Mouse (Mus musculus): ENCODE results near the gene D5Ertd577e. TPM values are rescaled to one million over a fixed set of nuclear protein-coding genes. Genes with fewer than 3 reads are reported as not detected.
"Not testable (repeated sequence)": the region's sequence is repeated elsewhere in the genome, so short reads cannot be mapped to it uniquely, and the experiment has no call there.

D5Ertd577e gene
- not detected in 2 replicates for polyA plus RNA-seq (2015; fragmentation: Nextera tagmentation; extraction: Ambion mirVana)

GRCm38 (mm10) chr5:95456506-95456905 is at the start of gene D5Ertd577e:
Gene D5Ertd577e, plus strand, starts transcription at chr5:95456806.
- H3K4me1 ChIP-seq (ENCODE audit: control insufficient read depth, insufficient read depth, low read length); H3K27ac ChIP-seq (ENCODE audit: low read length); H3K4me2 ChIP-seq (ENCODE audit: low read depth, low read length); H3K9me3 ChIP-seq (ENCODE audit: control insufficient read depth, low read length); H3K9ac ChIP-seq (ENCODE audit: low read depth, low read length); H3K27me3 ChIP-seq (replicated peaks; ENCODE audit: control insufficient read depth, insufficient read depth, low read length); H3K36me3 ChIP-seq (ENCODE audit: control insufficient read depth, insufficient read depth, low read length); ATAC-seq; H3K4me3 ChIP-seq (ENCODE audit: low read length): not testable (repeated sequence)
- 32% methylated on average over 1 of the region's 1 CpGs for WGBS

- not testable (repeated sequence) for H3K4me2 ChIP-seq (ENCODE audit: low read depth, low read length); H3K4me1 ChIP-seq (ENCODE audit: control insufficient read depth, insufficient read depth, low read length); ATAC-seq; H3K36me3 ChIP-seq (ENCODE audit: control insufficient read depth, insufficient read depth, low read length); H3K27me3 ChIP-seq (replicated peaks; ENCODE audit: control insufficient read depth, insufficient read depth, low read length); H3K9me3 ChIP-seq (ENCODE audit: control insufficient read depth, low read length); H3K4me3 ChIP-seq (ENCODE audit: low read length); H3K27ac ChIP-seq (ENCODE audit: low read length); H3K9ac ChIP-seq (ENCODE audit: low read depth, low read length)
Measured at GRCm38 (mm10) chr5:95510458-95510857, 53.9 kb downstream of the D5Ertd577e start, which contains the start of gene Gm3286. Gene Gm3286, plus strand, starts transcription at chr5:95510758.

Other genes starting within 250 kb of the D5Ertd577e start
- gene Gm10424, start 184.0 kb upstream of the D5Ertd577e start, polyA plus RNA-seq (2015; fragmentation: Nextera tagmentation; extraction: Ambion mirVana): not detected in 2 replicates
- gene Gm3259, start 150.9 kb upstream of the D5Ertd577e start, polyA plus RNA-seq (2015; fragmentation: Nextera tagmentation; extraction: Ambion mirVana): not detected in 2 replicates
- gene Gm3286, start 54.0 kb downstream of the D5Ertd577e start, polyA plus RNA-seq (2015; fragmentation: Nextera tagmentation; extraction: Ambion mirVana): not detected in 2 replicates
- gene Gm7971, start 138.1 kb downstream of the D5Ertd577e start, polyA plus RNA-seq (2015; fragmentation: Nextera tagmentation; extraction: Ambion mirVana): not detected in 2 replicates